Mouse (Mus musculus): ENCODE results near the gene Fam83c. TPM values are rescaled to one million over a fixed set of nuclear protein-coding genes. Genes with fewer than 3 reads are reported as not detected.

Fam83c gene
- polyA plus RNA-seq (2015; fragmentation: Nextera tagmentation; extraction: Ambion mirVana): 0.57 and 0.61 TPM in 2 replicates

DNA sequence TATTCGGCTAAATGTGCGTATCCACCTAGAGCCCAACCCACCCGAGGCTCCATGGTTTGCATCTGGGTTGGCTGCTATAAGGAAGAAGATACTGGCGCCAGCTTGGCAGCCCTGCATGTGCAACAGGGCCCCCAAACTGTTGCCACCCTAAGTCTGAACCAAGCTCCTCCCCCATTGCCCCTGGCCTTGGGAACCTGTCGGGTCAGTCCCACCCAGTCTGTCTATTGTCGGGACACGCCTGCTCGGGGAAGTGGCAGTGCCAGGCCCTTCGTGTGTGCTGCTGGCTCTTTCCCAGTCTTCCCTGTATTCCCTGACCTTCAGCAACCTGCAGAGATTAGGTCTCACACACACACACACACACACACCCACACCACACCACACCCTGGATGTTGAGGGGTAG is at the start of gene Fam83c:
Gene Fam83c (minus strand): TSS at position 123 of the 400 bp plus-strand sequence.
- Histone ChIP-seq H3K4me2 (replicated peaks) (no peak within 1 kb of the TSS), H3K36me3 (no peaks in the 10 kb centered on the region), H3K9me3 (no peaks in the 10 kb centered on the region), H3K4me3 (no peak within 1 kb of the TSS), H3K27me3 (no peaks in the 10 kb centered on the region), H3K9ac (replicated peaks) (no peak within 1 kb of the TSS), H3K27ac (replicated peaks) (no peak within 1 kb of the TSS), H3K4me1 (no peaks in the 10 kb centered on the region)
- no peak for ATAC-seq (replicated peaks)
- WGBS: 77% methylated on average over 9 of the region's 9 CpGs

DNA sequence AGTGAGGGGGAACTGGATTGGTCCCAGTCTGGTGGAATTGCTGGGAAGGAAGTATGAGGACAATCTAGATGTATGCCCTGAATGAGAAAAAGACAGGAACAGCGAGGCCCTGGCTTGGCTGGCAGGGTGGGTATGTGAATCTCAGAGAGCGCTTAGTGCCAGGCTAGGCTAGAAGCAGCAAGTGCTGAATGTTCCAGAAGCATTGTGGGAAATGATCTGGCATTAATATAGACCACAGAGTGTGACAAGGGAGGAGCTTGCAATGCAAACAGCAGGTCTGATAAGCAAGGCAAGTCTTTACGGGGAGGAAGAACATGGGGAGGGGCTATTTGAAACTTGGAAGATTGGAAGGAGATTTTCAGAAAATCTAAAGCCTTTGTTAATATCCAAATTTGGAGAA is 47.4 kb upstream of the Fam83c start:
- Histone ChIP-seq H3K4me3 (no peak overlapping the region), H3K4me2 (replicated peaks) (no peak overlapping the region), H3K36me3 (peaks cover 10% of the 10 kb centered on the region), H3K9ac (replicated peaks) (no peak overlapping the region), H3K27ac (replicated peaks) (no peak overlapping the region), H3K9me3 (no peaks in the 10 kb centered on the region), H3K4me1 (no peaks in the 10 kb centered on the region), H3K27me3 (no peaks in the 10 kb centered on the region)
- 91% methylated on average over 3 of the region's 3 CpGs for WGBS
- no peak for ATAC-seq (replicated peaks)

DNA sequence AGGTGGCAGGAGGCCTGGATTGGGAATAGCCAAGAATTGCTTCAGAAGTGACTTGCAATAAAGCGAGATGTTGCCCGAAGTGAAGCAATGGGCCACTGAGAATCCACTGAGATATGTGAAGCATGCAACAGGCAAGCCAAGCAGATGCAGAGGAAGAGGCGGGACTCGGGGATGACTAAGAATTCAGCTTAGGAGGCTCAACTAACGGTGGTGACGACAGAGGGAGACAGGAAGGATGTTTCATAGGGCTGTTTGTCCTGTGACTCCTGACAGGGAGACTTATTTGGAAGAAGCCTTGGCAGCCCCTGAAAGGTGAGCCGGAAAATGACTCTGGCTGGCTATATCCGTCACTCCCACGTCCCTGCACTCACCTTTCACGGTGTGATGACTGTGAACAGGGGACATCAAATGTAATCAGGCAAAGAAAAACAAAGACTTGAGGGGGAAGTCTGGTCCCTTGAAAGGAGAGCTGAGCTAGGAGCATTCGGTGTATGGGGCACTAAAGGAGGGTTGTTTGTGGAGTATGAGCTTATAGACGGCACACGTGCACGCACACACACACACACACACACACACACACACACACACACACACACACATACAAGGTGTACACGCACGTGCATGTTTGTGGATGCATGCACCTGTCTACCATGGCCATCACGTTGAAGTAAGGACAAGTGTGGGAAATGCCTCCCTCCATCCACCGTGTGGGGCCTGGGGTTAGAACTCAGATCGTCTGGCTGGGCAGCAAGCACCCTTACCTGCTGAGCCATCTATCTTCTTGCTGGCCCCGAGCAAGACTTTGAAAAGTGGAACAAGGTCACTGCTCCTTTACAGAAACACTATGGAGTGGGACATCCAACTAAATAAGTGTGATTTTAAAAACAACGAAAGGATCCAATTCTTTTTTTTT is 44.6 kb upstream of the Fam83c start:
- peaks cover 13% of the 10 kb centered on the region for H3K36me3 ChIP-seq
- ATAC-seq (replicated peaks): no peak
- no peak overlapping the region for H3K4me2 ChIP-seq (replicated peaks)
- H3K9ac ChIP-seq (replicated peaks): no peak overlapping the region
- no peaks in the 10 kb centered on the region for H3K4me1 ChIP-seq
- no peaks in the 10 kb centered on the region for H3K27me3 ChIP-seq
- H3K9me3 ChIP-seq: no peaks in the 10 kb centered on the region
- no peak overlapping the region for H3K4me3 ChIP-seq
- no peak overlapping the region for H3K27ac ChIP-seq (replicated peaks)
- 88% methylated on average over 21 of the region's 21 CpGs for WGBS

- WGBS: 64% methylated on average over 6 of the region's 6 CpGs
- H3K27ac ChIP-seq (replicated peaks): 0 out of 2 replicates have a peak overlapping the region, but pooled peaks have one; percentile 75
- H3K9ac ChIP-seq (replicated peaks): no peak overlapping the region
- peaks cover 12% of the 10 kb centered on the region for H3K36me3 ChIP-seq
- no peak for ATAC-seq (replicated peaks)
- no peak overlapping the region for H3K4me3 ChIP-seq
- no peaks in the 10 kb centered on the region for H3K9me3 ChIP-seq
- no peak overlapping the region for H3K4me2 ChIP-seq (replicated peaks)
- no peaks in the 10 kb centered on the region for H3K27me3 ChIP-seq
- peaks cover 24% of the 10 kb centered on the region for H3K4me1 ChIP-seq
Observed at GRCm38 (mm10) chr2:155873636-155874035, 39.0 kb upstream of the Fam83c start.

DNA sequence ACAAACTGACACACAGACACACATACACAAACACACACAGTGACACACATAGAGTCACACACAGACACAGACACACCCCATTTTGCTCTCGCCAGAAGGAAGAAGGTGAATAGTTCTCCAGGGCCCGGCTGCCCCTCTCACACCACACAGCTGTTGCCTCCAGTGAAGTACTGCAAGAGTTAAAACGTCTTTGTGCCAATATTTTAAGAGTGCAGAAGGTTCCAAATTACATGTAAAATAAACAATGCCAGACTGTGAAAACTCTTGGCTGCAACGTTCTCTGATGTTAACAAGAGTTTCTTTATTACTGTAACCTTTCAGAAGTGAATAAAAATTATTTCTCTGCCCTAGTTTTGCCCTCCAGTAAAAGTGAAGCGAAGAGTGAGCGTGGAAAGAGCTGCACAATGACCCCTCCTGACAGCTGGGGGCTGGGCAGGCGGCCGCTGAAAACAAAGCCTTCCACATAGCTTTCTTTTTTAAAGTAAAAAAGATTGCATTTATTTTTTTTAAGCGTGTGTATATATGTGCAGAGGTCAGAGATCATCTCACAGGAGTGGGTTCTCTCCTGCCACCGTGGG is 38.4 kb upstream of the Fam83c start:
- Histone ChIP-seq H3K9me3 (no peaks in the 10 kb centered on the region), H3K4me3 (no peak overlapping the region), H3K9ac (replicated peaks) (no peak overlapping the region), H3K4me1 (peaks cover 24% of the 10 kb centered on the region), H3K36me3 (peaks cover 11% of the 10 kb centered on the region), H3K27ac (replicated peaks) (peak overlapping the region; percentile 75), H3K4me2 (replicated peaks) (0 out of 2 replicates have a peak overlapping the region, but pooled peaks have one; percentile 11), H3K27me3 (no peaks in the 10 kb centered on the region)
- 0 out of 2 replicates have a peak, but pooled peaks have one; percentile 55 for ATAC-seq (replicated peaks)
- whole genome bisulfite sequencing: 41% methylated on average over 10 of the region's 10 CpGs

DNA sequence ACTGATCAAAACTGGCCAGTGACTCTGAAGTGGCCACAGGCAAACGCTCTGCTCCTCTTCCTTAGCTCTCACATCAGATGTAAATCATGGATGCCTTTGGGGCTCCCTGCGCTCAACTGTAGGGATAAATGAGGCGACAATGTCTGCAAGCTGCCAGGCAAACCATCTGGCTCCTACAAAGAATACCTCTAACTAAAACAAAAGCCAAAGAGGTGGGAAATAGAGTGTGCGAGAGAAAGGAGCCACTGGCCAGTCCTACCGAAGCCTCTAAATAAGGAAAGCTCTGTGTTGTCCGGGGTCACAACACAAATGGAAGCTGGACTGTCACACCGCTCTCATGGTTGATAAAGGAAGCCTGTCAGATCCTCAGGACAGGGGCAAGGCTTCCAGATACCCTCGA is 37.8 kb upstream of the Fam83c start:
- H3K27me3 ChIP-seq: no peaks in the 10 kb centered on the region
- no peak overlapping the region for H3K4me3 ChIP-seq
- peaks cover 11% of the 10 kb centered on the region for H3K36me3 ChIP-seq
- no peaks in the 10 kb centered on the region for H3K9me3 ChIP-seq
- peaks cover 24% of the 10 kb centered on the region for H3K4me1 ChIP-seq
- ATAC-seq (replicated peaks): peak; percentile 74; the same call in 1 of the 2 replicates
- H3K4me2 ChIP-seq (replicated peaks): 0 out of 2 replicates have a peak overlapping the region, but pooled peaks have one; percentile 11
- peak overlapping the region; percentile 75 for H3K27ac ChIP-seq (replicated peaks)
- WGBS: 49% methylated on average over 8 of the region's 8 CpGs
- no peak overlapping the region; the same call in 1 of the 2 replicates for H3K9ac ChIP-seq (replicated peaks)

- ATAC-seq (replicated peaks): no peak
- Histone ChIP-seq H3K9me3 (no peaks in the 10 kb centered on the region), H3K27me3 (no peaks in the 10 kb centered on the region), H3K4me1 (peaks cover 24% of the 10 kb centered on the region), H3K36me3 (no peaks in the 10 kb centered on the region), H3K9ac (replicated peaks) (no peak overlapping the region), H3K4me3 (no peak overlapping the region), H3K27ac (replicated peaks) (no peak overlapping the region), H3K4me2 (replicated peaks) (no peak overlapping the region)
- WGBS: 81% methylated on average over 5 of the region's 5 CpGs
Observed at GRCm38 (mm10) chr2:155869772-155870171, 35.1 kb upstream of the Fam83c start.

GRCm38 (mm10) chr2:155868320-155868719 is 33.7 kb upstream of the Fam83c start:
- H3K4me2 ChIP-seq (replicated peaks): no peak overlapping the region
- H3K9ac ChIP-seq (replicated peaks): no peak overlapping the region
- peaks cover 25% of the 10 kb centered on the region for H3K4me1 ChIP-seq
- no peak overlapping the region for H3K27ac ChIP-seq (replicated peaks)
- H3K27me3 ChIP-seq: no peaks in the 10 kb centered on the region
- ATAC-seq (replicated peaks): no peak
- H3K9me3 ChIP-seq: no peaks in the 10 kb centered on the region
- H3K4me3 ChIP-seq: no peak overlapping the region
- WGBS: 97% methylated on average over 8 of the region's 8 CpGs
- no peaks in the 10 kb centered on the region for H3K36me3 ChIP-seq

DNA sequence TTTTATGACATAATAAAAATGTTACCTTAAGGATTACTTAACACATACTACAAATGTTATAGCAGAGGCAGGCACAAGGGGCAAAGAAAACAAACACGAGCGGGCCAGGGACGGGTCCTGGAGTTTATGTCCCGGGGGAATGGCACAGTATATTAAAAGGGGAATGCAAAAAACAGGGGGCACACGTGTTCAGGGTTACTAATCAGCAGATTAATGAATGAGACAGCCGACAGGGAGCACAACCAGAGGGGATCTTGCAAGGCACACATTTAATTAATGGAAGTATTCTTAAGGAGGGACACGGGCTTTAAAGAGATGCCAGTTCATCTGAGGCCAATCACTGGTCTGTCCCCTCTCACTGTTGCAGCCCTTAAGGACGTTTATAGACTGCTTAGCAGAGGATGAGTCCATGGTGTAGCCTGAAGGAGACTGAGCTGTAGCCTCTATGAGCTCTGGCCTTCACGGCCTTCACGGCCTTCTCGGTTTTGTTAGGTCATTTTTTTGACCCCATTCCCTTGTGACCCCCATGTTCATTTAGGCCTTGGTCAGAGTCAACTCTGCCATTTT is 28.7 kb upstream of the Fam83c start:
- WGBS: 37% methylated on average over 11 of the region's 11 CpGs
- Histone ChIP-seq H3K9me3 (no peaks in the 10 kb centered on the region), H3K27ac (replicated peaks) (0 out of 2 replicates have a peak overlapping the region, but pooled peaks have one; percentile 16), H3K36me3 (no peaks in the 10 kb centered on the region), H3K9ac (replicated peaks) (no peak overlapping the region), H3K27me3 (no peaks in the 10 kb centered on the region), H3K4me2 (replicated peaks) (peak overlapping the region; percentile 14), H3K4me1 (peaks cover 16% of the 10 kb centered on the region), H3K4me3 (0 out of 2 replicates have a peak overlapping the region, but pooled peaks have one; percentile 3)
- ATAC-seq (replicated peaks): peak; percentile 74

GRCm38 (mm10) chr2:155862573-155863300 is 28.1 kb upstream of the Fam83c start:
- Histone ChIP-seq H3K4me1 (peaks cover 16% of the 10 kb centered on the region), H3K9ac (replicated peaks) (no peak overlapping the region), H3K4me2 (replicated peaks) (peak overlapping the region; percentile 14), H3K36me3 (no peaks in the 10 kb centered on the region), H3K27ac (replicated peaks) (peak overlapping the region; percentile 16; the same call in 1 of the 2 replicates), H3K4me3 (no peak overlapping the region), H3K9me3 (no peaks in the 10 kb centered on the region), H3K27me3 (no peaks in the 10 kb centered on the region)
- peak; percentile 93 for ATAC-seq (replicated peaks)
- WGBS: 51% methylated on average over 13 of the region's 13 CpGs

GRCm38 (mm10) chr2:155861581-155861980 is 26.9 kb upstream of the Fam83c start:
- no peak overlapping the region for H3K27ac ChIP-seq (replicated peaks)

More at GRCm38 (mm10) chr2:155861581-155861980, 26.9 kb upstream of the Fam83c start:
- Histone ChIP-seq H3K9me3 (no peaks in the 10 kb centered on the region), H3K4me1 (peaks cover 16% of the 10 kb centered on the region), H3K9ac (replicated peaks) (no peak overlapping the region), H3K4me2 (replicated peaks) (no peak overlapping the region), H3K4me3 (no peak overlapping the region), H3K36me3 (no peaks in the 10 kb centered on the region), H3K27me3 (no peaks in the 10 kb centered on the region)
- WGBS: 92% methylated on average over 6 of the region's 6 CpGs
- ATAC-seq (replicated peaks): no peak
